Mouse (Mus musculus) forebrain, embryonic 15.5 days (tissue): Measurements from ENCODE around the gene 1600014C10Rik. TPM values are rescaled to one million over a fixed set of nuclear protein-coding genes. Genes with fewer than 3 reads are reported as not detected.

Experiments used
- ATAC-seq: fragments of 200-750 bp; cut with Nextera tagmentation; replicated peaks from 2 replicates; pipeline ENCODE4 v1.8.0; 2017; ENCODE audit warnings: mild to moderate bottlenecking, moderate TSS enrichment, moderate library complexity
- H3K27ac ChIP-seq: fragments of 300-500 bp; sonication (generic); replicated peaks from 2 replicates; pipeline ENCODE4 v1.5.1; 2015; ENCODE audit warnings: mild to moderate bottlenecking, inconsistent platforms
- H3K27me3 ChIP-seq: fragments of 300-500 bp; sonication (generic); 2 replicates; pipeline ENCODE4 v1.6.1; 2015; ENCODE audit warnings: inconsistent platforms
- H3K36me3 ChIP-seq: fragments of 300-500 bp; sonication (generic); 2 replicates; pipeline ENCODE4 v1.6.1; 2015; ENCODE audit warnings: mild to moderate bottlenecking, inconsistent platforms
- H3K4me1 ChIP-seq: fragments of 300-500 bp; sonication (generic); 2 replicates; pipeline ENCODE4 v1.6.1; 2015; ENCODE audit warnings: inconsistent platforms
- H3K4me2 ChIP-seq: fragments of 300-500 bp; sonication (generic); replicated peaks from 2 replicates; pipeline ENCODE4 v1.6.1; 2015; ENCODE audit warnings: mild to moderate bottlenecking, inconsistent platforms
- H3K4me3 ChIP-seq: fragments of 300-500 bp; sonication (generic); 2 replicates; pipeline ENCODE4 v1.5.1; 2015; ENCODE audit warnings: mild to moderate bottlenecking, inconsistent platforms
- H3K9ac ChIP-seq: fragments of 300-500 bp; sonication (generic); replicated peaks from 2 replicates; pipeline ENCODE4 v1.6.1; 2015; ENCODE audit warnings: mild to moderate bottlenecking, inconsistent platforms
- H3K9me3 ChIP-seq: fragments of 300-500 bp; sonication (generic); 2 replicates; pipeline ENCODE4 v1.6.1; 2016; ENCODE audit warnings: inconsistent platforms
- WGBS: fragments of 180-500 bp; shearing (Covaris S2); methylation state at CpG from one replicate; pipeline ENCODE4 v1.1.7; 2015; ENCODE audit warnings: mixed read lengths; 5-methylcytosine and 5-hydroxymethylcytosine counted together
- polyA plus RNA-seq: library from polyadenylated mRNA; unstranded; fragments of >200 nt; fragmentation: Nextera tagmentation; extraction: Ambion mirVana; gene quantifications from 2 replicates; pipeline ENCODE4 v1.2.1, GENCODE M21; 2015

Gene 1600014C10Rik
- polyA plus RNA-seq, 1 experiment from 2014 or later = 16.8 TPM

DNA sequence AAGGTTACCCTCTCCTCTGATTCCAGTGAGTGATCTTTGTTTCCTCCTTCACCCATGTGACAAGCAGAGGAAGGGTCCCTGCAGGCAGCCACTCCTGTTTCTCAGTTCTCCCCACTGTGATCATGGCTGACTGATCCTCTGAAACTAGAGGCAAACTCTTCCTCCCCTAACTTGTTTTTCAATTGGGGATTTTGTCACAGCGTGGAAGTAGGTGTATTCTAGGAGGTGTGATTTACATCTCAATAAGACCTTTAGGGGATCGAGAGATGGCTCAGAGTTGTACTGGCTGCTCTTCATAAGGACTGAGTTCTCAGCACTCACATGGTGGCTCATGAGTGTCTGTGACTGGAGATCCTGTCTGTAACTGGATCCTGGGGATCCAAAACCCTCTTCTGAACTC is 22.8 kb downstream of the 1600014C10Rik start:
- H3K4me1 ChIP-seq = peaks cover under 1% of the 10 kb centered on the region
- H3K27ac ChIP-seq = no peak overlapping the region
- H3K36me3 ChIP-seq = no peaks in the 10 kb centered on the region
- no peaks in the 10 kb centered on the region for H3K9me3 ChIP-seq
- H3K9ac ChIP-seq = no peak overlapping the region
- ATAC-seq = no peak
- H3K4me3 ChIP-seq = no peak overlapping the region
- H3K4me2 ChIP-seq = no peak overlapping the region
- 27% methylated on average over 2 of the region's 2 CpGs for whole genome bisulfite sequencing
- H3K27me3 ChIP-seq = no peaks in the 10 kb centered on the region

GRCm38 (mm10) chr7:38206564-38206963 is 23.5 kb downstream of the 1600014C10Rik start:
- Histone ChIP-seq H3K9me3 (no peaks in the 10 kb centered on the region), H3K4me1 (no peaks in the 10 kb centered on the region), H3K4me3 (no peak overlapping the region), H3K27ac (no peak overlapping the region), H3K9ac (no peak overlapping the region), H3K36me3 (no peaks in the 10 kb centered on the region), H3K4me2 (no peak overlapping the region), H3K27me3 (no peaks in the 10 kb centered on the region)
- WGBS = 81% methylated on average over 3 of the region's 3 CpGs
- ATAC-seq = no peak

DNA sequence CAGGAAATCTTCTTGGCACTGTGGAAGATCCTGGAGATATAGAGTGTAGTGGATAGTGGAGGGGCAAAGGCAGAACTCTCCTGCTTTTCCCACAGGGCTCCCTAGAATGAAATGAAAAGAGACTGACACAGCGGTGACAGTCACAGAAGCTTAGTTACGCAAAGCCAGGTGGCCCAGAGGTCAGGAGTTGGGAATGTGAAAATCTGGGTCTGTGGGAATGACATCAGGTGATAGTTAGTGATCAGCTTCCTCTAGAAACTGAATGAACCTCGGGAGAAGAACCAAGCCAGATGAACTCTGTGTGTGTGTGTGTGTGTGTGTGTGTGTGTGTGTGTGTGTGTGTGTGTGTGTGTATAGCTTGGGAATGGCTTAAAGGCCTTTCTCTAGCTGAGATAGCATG is 26.0 kb downstream of the 1600014C10Rik start:
- no peaks in the 10 kb centered on the region for H3K9me3 ChIP-seq
- no peak for ATAC-seq
- H3K27me3 ChIP-seq = no peaks in the 10 kb centered on the region
- H3K4me2 ChIP-seq = no peak overlapping the region
- no peaks in the 10 kb centered on the region for H3K4me1 ChIP-seq
- H3K27ac ChIP-seq = no peak overlapping the region
- no peaks in the 10 kb centered on the region for H3K36me3 ChIP-seq
- no peak overlapping the region for H3K4me3 ChIP-seq
- WGBS = 75% methylated on average over 3 of the region's 3 CpGs
- H3K9ac ChIP-seq = no peak overlapping the region

DNA sequence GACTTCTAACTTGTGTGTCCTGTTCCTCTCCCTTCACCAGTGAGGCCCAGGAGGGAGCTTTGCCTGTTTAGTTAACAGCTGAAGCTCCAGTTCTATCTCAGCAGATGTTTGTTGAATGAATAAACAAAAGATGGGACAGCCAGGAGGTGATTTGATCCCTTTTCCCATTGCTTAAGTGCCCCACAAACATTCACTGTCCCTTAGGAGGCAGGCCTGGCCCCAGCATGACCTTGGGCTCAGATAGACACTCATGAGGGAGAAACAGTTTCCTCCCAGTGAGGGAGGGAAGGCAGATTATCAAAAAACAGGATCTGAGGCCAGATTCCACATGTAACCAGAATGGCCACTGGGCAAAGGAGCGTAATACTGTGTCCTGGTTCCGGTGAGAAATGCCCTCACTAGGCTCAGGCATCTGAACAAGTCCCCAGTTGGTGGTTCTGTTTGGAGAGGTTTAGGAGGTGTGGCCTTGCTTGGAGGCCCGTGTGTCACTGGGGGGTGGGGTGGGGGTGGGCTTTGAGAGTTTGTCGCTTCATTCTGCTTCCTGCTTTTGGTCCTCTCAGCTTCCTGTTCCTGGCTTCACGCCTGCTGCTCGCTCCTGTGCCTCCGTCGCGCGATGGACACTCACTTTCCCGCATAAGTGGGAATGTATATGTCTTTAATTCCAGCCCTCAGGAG is 26.6 kb downstream of the 1600014C10Rik start:
- Histone ChIP-seq H3K27ac (no peak overlapping the region), H3K9ac (no peak overlapping the region), H3K27me3 (no peaks in the 10 kb centered on the region), H3K4me1 (no peaks in the 10 kb centered on the region), H3K4me3 (no peak overlapping the region), H3K36me3 (no peaks in the 10 kb centered on the region), H3K4me2 (no peak overlapping the region), H3K9me3 (no peaks in the 10 kb centered on the region)
- no peak for ATAC-seq
- 78% methylated on average over 11 of the region's 11 CpGs for WGBS

DNA sequence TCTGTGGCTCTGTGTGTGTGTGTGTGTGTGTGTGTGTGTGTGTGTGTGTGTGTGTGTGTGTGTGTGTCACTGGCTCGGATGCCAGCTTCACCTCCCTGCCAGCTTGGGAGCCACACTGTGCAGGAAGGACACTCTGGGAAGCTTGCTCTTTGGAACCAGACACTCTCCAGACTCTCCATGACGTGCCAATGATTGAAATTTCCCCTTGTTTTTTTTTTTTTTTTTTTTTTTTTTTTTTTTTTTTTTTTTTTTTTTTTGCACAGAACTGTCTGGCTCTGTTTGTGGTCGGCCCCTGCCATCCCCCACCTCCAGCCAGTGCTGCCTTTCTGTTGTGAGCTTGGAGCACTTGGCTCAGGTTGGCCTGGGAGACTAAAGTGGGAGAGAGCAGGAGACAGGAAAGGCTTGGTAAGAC is 29.6 kb downstream of the 1600014C10Rik start:
- Histone ChIP-seq H3K36me3 (no peaks in the 10 kb centered on the region), H3K4me1 (no peaks in the 10 kb centered on the region)
- no peak for ATAC-seq

GRCm38 (mm10) chr7:38214473-38215214 is 31.6 kb downstream of the 1600014C10Rik start:
- Histone ChIP-seq H3K27ac (no peak overlapping the region), H3K9ac (no peak overlapping the region), H3K4me1 (no peaks in the 10 kb centered on the region), H3K27me3 (no peaks in the 10 kb centered on the region), H3K9me3 (no peaks in the 10 kb centered on the region), H3K4me2 (no peak overlapping the region), H3K4me3 (no peak overlapping the region), H3K36me3 (no peaks in the 10 kb centered on the region)
- WGBS = 71% methylated on average over 5 of the region's 5 CpGs
- ATAC-seq = no peak

More for the DNA sequence above, 29.6 kb downstream of the 1600014C10Rik start:
- Histone ChIP-seq H3K9me3 (no peaks in the 10 kb centered on the region), H3K27me3 (no peaks in the 10 kb centered on the region), H3K4me3 (no peak overlapping the region), H3K27ac (no peak overlapping the region), H3K9ac (no peak overlapping the region), H3K4me2 (no peak overlapping the region)
- 32% methylated on average over 2 of the region's 3 CpGs for WGBS

DNA sequence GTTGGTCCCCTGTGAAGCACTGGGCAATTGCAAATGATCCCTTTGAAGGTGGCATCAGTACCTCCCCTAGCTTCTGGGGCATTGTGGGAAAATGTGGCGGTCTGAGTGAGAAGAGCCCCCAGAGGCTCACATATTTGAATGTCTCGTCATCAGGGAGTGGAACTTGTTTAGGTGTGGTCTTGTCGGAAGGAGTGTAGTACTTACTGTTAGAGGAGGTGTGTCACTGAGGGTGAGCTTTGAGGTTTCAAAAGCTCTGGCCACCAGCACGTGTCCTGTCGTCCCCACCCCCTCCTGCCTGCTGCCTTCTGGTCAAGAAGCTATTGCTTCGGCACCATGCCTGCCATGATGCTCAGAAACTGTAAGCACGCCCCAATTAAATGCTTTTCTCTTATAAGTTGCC is 32.3 kb downstream of the 1600014C10Rik start:
- Histone ChIP-seq H3K27me3 (no peaks in the 10 kb centered on the region), H3K36me3 (no peaks in the 10 kb centered on the region), H3K4me3 (no peak overlapping the region), H3K4me1 (no peaks in the 10 kb centered on the region), H3K9me3 (no peaks in the 10 kb centered on the region), H3K9ac (no peak overlapping the region), H3K27ac (no peak overlapping the region), H3K4me2 (no peak overlapping the region)
- no peak for ATAC-seq
- 82% methylated on average over 7 of the region's 7 CpGs for WGBS

- WGBS = 84% methylated on average over 6 of the region's 6 CpGs
These were observed 32.7 kb downstream of the 1600014C10Rik start for GRCm38 (mm10) chr7:38215697-38216096.

DNA sequence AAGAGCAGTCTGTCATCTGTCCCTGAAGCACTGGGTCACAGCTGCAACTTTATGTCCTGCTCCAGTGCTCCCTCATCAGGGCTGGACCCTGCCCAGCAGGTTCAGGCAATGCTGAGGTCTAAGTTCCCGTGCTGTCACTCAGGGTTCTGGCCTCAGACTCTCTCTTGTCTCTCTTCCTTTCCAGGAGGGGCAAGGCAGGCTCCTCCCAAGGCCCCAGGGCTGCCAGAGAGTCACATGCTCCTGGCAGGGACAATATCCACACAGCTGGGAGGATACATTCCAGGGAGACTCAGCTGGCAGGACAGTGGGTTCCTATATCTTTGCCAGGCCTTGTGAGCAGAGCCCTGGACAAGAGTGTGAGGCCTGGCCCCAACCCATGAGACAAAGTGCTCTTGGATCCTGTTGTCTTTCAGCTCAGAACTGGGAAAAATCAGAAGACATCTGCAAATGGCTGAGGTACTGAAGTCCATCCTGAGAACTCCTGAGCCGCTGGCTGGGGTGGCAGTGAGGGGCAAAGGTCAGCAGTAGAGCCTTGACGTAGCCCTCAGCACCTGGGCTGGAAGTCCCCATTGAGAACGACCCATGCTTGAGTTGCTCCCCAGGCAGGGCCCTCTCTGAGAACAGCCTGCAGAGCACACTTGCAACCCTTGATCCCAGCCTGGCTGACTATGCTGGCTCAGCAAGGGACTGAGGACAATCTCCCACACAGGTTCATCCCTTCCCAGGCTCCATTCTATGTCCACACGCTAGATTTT is 34.6 kb downstream of the 1600014C10Rik start:
- Histone ChIP-seq H3K4me2 (no peak overlapping the region), H3K36me3 (no peaks in the 10 kb centered on the region), H3K27ac (no peak overlapping the region), H3K4me1 (no peaks in the 10 kb centered on the region), H3K9me3 (no peaks in the 10 kb centered on the region), H3K9ac (no peak overlapping the region), H3K4me3 (no peak overlapping the region), H3K27me3 (no peaks in the 10 kb centered on the region)
- 69% methylated on average over 5 of the region's 5 CpGs for WGBS
- ATAC-seq = no peak

More at GRCm38 (mm10) chr7:38215697-38216096, 32.7 kb downstream of the 1600014C10Rik start:
- Histone ChIP-seq H3K36me3 (no peaks in the 10 kb centered on the region), H3K9me3 (no peaks in the 10 kb centered on the region), H3K4me2 (no peak overlapping the region), H3K27me3 (no peaks in the 10 kb centered on the region), H3K27ac (no peak overlapping the region), H3K4me3 (no peak overlapping the region), H3K9ac (no peak overlapping the region), H3K4me1 (no peaks in the 10 kb centered on the region)
- ATAC-seq = no peak

GRCm38 (mm10) chr7:38218631-38219367 is 35.8 kb downstream of the 1600014C10Rik start:
- Histone ChIP-seq H3K36me3 (no peaks in the 10 kb centered on the region), H3K27me3 (no peaks in the 10 kb centered on the region), H3K4me2 (no peak overlapping the region), H3K9ac (no peak overlapping the region), H3K27ac (no peak overlapping the region), H3K9me3 (no peaks in the 10 kb centered on the region), H3K4me1 (no peaks in the 10 kb centered on the region), H3K4me3 (no peak overlapping the region)
- ATAC-seq = no peak
- WGBS = 75% methylated on average over 8 of the region's 8 CpGs

GRCm38 (mm10) chr7:38219526-38219925 is 36.5 kb downstream of the 1600014C10Rik start:
- no peaks in the 10 kb centered on the region for H3K27me3 ChIP-seq
- no peaks in the 10 kb centered on the region for H3K36me3 ChIP-seq
- no peak for ATAC-seq
- no peak overlapping the region for H3K4me3 ChIP-seq
- no peaks in the 10 kb centered on the region for H3K9me3 ChIP-seq
- H3K4me2 ChIP-seq = no peak overlapping the region
- 88% methylated on average over 4 of the region's 4 CpGs for WGBS
- H3K9ac ChIP-seq = no peak overlapping the region
- H3K27ac ChIP-seq = no peak overlapping the region
- no peaks in the 10 kb centered on the region for H3K4me1 ChIP-seq

DNA sequence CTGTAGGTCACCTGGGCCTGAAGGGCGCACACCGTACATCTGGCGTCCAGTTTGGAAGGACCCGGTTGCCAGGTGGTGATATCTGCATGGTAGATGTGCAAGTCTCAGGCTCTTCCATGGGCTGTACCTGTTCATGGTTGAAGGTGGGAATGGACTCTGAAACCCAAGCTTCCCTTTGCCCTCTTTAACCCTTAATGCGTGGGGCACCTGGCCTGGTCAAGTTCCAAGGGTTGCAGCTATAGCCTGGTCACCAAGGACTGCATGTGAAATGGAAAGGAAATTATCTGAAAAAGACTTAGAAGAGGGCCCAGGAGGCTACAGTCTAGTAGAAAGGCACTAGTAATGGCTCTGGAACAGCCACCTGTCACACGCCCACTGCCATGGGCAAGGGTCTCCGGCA is 37.8 kb downstream of the 1600014C10Rik start:
- WGBS = 96% methylated on average over 7 of the region's 7 CpGs
- Histone ChIP-seq H3K9me3 (no peaks in the 10 kb centered on the region), H3K4me2 (no peak overlapping the region), H3K4me1 (no peaks in the 10 kb centered on the region), H3K36me3 (no peaks in the 10 kb centered on the region), H3K27me3 (no peaks in the 10 kb centered on the region), H3K9ac (no peak overlapping the region), H3K4me3 (no peak overlapping the region), H3K27ac (no peak overlapping the region)
- ATAC-seq = no peak
